Mouse (Mus musculus): ENCODE measurements around the gene Srgap3. TPM values are rescaled to one million over a fixed set of nuclear protein-coding genes. Genes with fewer than 3 reads are reported as not detected.

The Srgap3 gene
- polyA plus RNA-seq, 1 experiment, result 91.4 TPM

DNA sequence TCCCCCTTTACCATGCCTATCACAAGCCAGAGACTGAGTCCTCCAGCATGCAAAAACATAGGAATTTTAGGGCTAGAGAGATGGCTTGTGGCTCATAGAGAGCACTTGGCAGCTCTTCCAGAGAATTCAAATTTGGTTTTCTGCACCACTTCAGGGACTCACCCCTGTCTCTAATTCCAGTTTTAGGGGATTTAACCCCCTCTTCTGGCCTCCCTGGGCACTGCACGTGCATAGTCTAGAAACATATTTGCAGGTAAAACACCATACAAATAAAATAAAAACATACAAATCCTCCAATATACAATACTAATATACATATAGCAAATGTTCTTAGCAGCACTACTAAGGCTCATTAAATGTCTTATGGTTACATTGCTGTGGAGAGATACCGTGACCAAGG lies 4.2 kb upstream of the Srgap3 start:
- Histone ChIP-seq H3K4me3 (ENCODE audit: insufficient read depth, low read length) (no peak overlapping the region), H3K27ac (ENCODE audit: insufficient read depth, low read length) (no peak overlapping the region), H3K4me1 (ENCODE audit: control insufficient read depth, insufficient read depth, low read length) (no peaks in the 10 kb centered on the region)
- TF ChIP-seq POLR2A (IDR thresholded peaks at IDR 0.05; ENCODE audit: extremely low read depth, insufficient read depth, low read length), result no peak
- TF ChIP-seq CTCF (IDR thresholded peaks at IDR 0.05; ENCODE audit: extremely low read depth, insufficient read depth, low read length), result peak; percentile 29

DNA sequence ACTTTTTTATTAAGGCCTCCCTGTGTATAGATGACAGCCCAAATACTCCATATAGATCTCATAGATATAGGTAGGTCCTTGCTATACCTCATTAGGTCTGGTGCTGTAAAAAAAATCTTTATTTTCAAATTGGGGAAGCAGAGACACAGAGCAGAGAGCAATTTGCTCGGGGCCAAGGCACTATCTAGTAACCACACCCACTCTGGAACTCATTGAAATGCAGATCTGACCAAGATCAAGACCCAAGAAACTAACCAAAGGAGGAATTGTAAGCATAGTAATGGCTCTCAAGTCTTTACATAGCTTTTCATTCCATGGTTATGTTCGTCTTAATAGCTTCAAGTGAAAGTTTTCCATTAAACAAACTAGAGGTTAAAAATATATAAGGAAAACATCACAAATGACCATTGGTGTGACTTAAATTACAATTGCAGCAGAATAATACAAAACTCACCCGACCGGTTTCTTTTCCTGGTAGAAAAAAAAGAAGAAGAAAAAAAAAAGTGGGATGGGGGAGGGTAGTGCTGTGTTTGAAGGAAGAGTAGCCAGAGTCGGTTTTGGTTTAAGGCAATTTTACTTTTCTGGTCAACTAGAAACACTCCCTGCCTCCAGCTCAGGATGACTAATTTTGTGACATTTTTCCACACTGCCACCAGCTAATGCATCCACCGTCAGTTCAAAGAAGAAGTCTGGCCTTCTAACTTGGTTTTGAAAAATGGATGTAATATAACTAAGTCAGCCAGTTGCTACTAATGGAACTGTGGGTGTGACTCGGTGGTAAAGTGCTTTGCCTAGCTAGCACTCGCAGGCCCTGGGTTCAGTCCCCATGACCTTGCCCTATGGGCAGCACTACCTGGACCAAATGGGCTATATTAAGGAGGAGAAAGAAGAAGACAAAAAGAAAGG lies 3.4 kb upstream of the Srgap3 start:
- Histone ChIP-seq H3K4me1 (ENCODE audit: control insufficient read depth, insufficient read depth, low read length) (no peaks in the 10 kb centered on the region), H3K27ac (ENCODE audit: insufficient read depth, low read length) (no peak overlapping the region), H3K4me3 (ENCODE audit: insufficient read depth, low read length) (no peak overlapping the region)
- no peak for TF ChIP-seq POLR2A (IDR thresholded peaks at IDR 0.05; ENCODE audit: extremely low read depth, insufficient read depth, low read length)
- TF ChIP-seq CTCF (IDR thresholded peaks at IDR 0.05; ENCODE audit: extremely low read depth, insufficient read depth, low read length), result no peak

DNA sequence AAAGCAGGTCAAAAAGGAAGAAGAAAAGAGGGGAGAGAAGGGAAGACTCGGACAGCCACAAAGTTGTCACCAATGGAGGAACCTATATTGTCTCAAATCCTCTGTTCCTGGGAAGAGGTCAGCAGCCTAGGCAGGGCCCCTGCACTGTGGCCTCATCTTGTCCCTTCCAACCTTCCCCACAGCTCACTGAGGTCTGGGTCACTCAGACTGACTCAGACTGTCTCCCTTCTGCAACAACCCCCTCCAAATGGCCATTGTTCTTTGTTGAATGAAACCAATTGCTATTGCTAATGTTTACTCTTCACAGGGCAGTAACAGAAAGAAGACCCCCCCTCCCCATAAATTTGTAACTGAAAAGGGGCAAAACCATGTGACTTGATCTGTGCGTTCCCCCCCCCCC lies 2.2 kb upstream of the Srgap3 start:
- Histone ChIP-seq H3K4me1 (ENCODE audit: control insufficient read depth, insufficient read depth, low read length) (no peaks in the 10 kb centered on the region), H3K27ac (ENCODE audit: insufficient read depth, low read length) (no peak overlapping the region)
- no peak for TF ChIP-seq CTCF (IDR thresholded peaks at IDR 0.05; ENCODE audit: extremely low read depth, insufficient read depth, low read length)

DNA sequence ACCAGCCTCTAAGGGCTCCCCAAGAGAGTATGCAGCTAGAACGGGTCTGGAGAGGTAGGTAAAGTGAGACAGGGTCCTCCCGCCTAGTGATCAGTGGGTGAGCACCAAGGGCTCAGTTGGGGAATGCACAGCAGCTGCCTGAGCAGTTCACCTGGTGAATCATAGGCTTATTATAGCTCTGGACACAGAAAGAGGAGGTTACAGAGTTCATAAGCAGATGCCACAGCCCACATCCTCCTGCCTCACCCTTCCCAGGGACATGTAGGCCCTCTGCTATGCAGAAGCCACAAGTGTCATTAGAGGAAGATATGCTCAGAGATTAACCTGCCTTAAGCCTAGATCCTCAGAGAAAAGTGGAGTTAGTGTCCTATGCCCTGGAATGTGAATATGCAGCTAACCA lies 1.4 kb upstream of the Srgap3 start:
- TF ChIP-seq CTCF (IDR thresholded peaks at IDR 0.05; ENCODE audit: extremely low read depth, insufficient read depth, low read length), result no peak
- TF ChIP-seq POLR2A (IDR thresholded peaks at IDR 0.05; ENCODE audit: extremely low read depth, insufficient read depth, low read length), result no peak
- H3K4me3 ChIP-seq (ENCODE audit: insufficient read depth, low read length), result no peak overlapping the region
- H3K27ac ChIP-seq (ENCODE audit: insufficient read depth, low read length), result no peak overlapping the region
- H3K4me1 ChIP-seq (ENCODE audit: control insufficient read depth, insufficient read depth, low read length), result no peaks in the 10 kb centered on the region

More for the DNA sequence above, 2.2 kb upstream of the Srgap3 start:
- no peak overlapping the region for H3K4me3 ChIP-seq (ENCODE audit: insufficient read depth, low read length)

DNA sequence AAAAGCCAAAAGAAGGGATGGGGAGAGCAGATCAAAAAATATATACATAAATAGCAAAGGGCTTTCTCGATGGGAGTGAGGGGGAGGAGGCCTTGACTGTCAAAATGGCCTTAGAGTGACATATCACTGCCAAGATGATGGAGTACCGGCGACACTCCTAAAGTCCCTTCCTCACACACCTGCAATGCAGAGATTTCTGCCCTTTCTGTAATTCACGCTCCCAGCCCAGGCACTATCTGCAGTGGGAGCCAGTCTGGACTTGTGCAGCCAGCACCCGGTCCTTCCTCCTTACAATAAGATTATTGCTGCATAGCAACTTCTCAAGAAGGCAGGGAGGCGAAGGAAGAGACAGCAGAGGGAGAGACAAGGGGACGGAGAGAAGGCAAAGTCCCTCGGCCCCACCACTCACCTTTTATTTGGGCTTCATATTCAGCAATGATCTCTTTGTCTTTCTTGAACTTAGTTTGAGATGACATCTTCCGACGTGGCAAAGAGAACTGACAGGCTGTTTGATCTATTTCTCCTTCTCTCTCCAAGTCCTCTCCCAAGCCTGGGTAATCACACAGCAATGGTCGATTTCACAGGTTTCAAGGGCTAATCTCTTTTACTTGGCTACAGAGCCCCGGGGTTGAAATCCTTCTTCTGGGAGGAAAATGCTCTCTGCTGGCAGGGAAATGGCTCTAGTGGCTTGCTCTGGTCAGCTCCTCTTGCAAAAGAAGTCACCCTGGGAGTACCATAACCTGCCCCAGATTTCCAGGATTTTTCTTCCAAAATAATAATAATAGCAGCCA lies 850 bp downstream of the Srgap3 start:
- peak overlapping the region; percentile 95 for H3K4me3 ChIP-seq (ENCODE audit: insufficient read depth, low read length)

DNA sequence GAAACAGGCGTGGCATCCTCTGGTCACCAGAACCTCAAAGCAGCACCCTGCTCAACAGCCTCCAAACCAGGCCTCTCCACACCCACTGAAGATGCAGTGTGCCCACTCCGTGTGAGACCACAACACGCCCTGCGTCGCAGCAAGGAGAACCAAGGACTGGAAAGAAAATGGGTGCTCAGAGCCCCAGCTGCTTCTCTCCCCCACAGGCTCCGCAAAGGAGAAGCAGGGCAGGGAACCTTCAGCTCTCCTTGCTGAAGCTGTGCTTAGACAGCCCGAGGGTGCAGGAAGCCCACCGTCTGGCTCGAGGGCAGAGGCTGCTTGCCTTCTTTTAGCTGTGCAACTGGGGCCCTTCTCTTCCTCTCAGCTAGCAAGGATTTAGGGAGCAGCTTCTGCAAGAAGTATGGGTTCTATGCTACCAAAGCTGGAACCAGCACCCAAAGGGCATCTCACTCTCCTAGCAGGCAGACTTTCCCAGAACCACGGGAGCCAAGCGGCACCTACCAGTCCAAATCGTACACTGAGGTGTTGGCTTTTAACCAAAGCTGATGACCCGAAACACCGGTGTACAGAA lies 1.8 kb downstream of the Srgap3 start:
- H3K27ac ChIP-seq (ENCODE audit: insufficient read depth, low read length), result peak overlapping the region; percentile 5
- peaks cover 10% of the 10 kb centered on the region for H3K4me1 ChIP-seq (ENCODE audit: control insufficient read depth, insufficient read depth, low read length)
- TF ChIP-seq POLR2A (IDR thresholded peaks at IDR 0.05; ENCODE audit: extremely low read depth, insufficient read depth, low read length), result peak; percentile 21; the same call in 1 of the 2 replicates
- TF ChIP-seq CTCF (IDR thresholded peaks at IDR 0.05; ENCODE audit: extremely low read depth, insufficient read depth, low read length), result no peak
- H3K4me3 ChIP-seq (ENCODE audit: insufficient read depth, low read length), result peak overlapping the region; percentile 95

More for the DNA sequence above, 850 bp downstream of the Srgap3 start:
- H3K4me1 ChIP-seq (ENCODE audit: control insufficient read depth, insufficient read depth, low read length), result peaks cover 4% of the 10 kb centered on the region
- peak overlapping the region; percentile 89 for H3K27ac ChIP-seq (ENCODE audit: insufficient read depth, low read length)
- TF ChIP-seq POLR2A (IDR thresholded peaks at IDR 0.05; ENCODE audit: extremely low read depth, insufficient read depth, low read length) (no peak), CTCF (IDR thresholded peaks at IDR 0.05; ENCODE audit: extremely low read depth, insufficient read depth, low read length) (no peak)

DNA sequence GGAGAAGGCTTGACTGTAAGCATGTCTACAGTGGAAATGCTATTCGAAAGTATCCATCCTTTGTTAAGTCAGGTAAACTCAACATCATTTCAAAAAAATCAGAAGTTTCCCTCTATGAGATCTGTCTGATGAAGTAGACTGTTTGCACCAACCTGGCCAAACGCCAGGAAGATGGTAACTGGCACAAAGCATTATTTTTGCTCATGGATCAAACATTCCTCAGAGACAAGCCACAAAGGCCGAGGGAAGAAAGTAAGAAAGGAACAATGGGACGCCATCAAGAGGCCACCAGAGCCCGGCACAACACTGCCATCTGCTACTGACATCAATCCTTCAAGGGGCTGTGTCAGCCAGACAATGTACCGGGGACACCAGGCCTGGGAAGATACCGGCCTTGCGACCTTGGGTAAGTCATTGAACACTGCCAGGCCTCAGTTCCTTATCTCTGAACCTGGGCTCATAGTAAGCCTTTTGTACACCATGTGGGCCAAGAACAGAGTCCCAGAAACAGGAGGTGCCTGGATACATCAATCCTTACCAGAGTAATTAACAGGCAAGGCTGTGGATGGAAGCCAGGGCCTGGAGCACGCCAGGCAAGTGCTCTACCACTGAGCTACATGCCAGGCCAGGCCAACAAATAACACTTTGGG lies 3.3 kb downstream of the Srgap3 start:
- Histone ChIP-seq H3K4me3 (ENCODE audit: insufficient read depth, low read length) (peak overlapping the region; percentile 95), H3K4me1 (ENCODE audit: control insufficient read depth, insufficient read depth, low read length) (peaks cover 10% of the 10 kb centered on the region), H3K27ac (ENCODE audit: insufficient read depth, low read length) (no peak overlapping the region)
- TF ChIP-seq CTCF (IDR thresholded peaks at IDR 0.05; ENCODE audit: extremely low read depth, insufficient read depth, low read length) (no peak), POLR2A (IDR thresholded peaks at IDR 0.05; ENCODE audit: extremely low read depth, insufficient read depth, low read length) (no peak)

DNA sequence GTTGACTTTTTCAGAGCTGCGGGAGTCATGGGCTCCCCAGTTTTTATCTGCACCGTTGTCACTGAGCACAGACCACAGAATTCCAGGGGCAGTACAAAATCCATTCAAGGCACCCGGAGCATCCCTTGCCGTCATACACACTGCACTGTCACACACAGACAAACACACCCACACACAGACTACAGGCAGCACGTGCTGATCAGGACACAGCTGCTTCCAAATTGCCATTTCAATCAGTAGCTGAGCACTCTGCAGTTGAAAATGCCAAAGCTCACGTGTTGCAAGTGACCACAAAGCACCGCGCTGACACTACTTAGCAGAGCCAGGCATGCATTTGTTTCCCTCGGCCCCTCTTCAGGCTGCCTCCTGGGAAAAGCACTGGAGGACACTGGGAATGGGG lies 7.8 kb downstream of the Srgap3 start:
- Histone ChIP-seq H3K4me1 (ENCODE audit: control insufficient read depth, insufficient read depth, low read length) (peaks cover 10% of the 10 kb centered on the region), H3K4me3 (ENCODE audit: insufficient read depth, low read length) (no peak overlapping the region), H3K27ac (ENCODE audit: insufficient read depth, low read length) (no peak overlapping the region)
- TF ChIP-seq POLR2A (IDR thresholded peaks at IDR 0.05; ENCODE audit: extremely low read depth, insufficient read depth, low read length), result no peak
- no peak for TF ChIP-seq CTCF (IDR thresholded peaks at IDR 0.05; ENCODE audit: extremely low read depth, insufficient read depth, low read length)

DNA sequence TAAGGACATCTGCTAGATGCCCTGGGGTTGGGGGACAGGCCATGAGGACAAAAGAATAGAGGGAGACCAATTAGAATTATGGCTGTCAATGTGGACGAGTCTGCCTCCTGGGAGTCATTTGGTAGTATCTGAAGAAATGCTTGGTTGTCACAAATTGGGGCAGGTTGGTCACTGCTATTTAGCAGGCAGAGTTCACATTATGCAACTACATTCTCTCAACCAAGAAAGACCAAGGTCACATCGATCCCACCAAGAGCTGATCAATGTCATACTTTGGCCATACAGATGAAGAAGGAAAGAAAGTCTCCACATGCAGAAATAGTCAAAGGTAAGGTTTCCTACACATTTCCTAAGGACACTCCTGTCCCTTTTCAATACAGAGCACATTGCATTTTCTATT lies 9.3 kb downstream of the Srgap3 start:
- Histone ChIP-seq H3K4me1 (ENCODE audit: control insufficient read depth, insufficient read depth, low read length) (peaks cover 8% of the 10 kb centered on the region), H3K27ac (ENCODE audit: insufficient read depth, low read length) (no peak overlapping the region), H3K4me3 (ENCODE audit: insufficient read depth, low read length) (no peak overlapping the region)
- no peak for TF ChIP-seq CTCF (IDR thresholded peaks at IDR 0.05; ENCODE audit: extremely low read depth, insufficient read depth, low read length)
- TF ChIP-seq POLR2A (IDR thresholded peaks at IDR 0.05; ENCODE audit: extremely low read depth, insufficient read depth, low read length), result no peak
